Mouse (Mus musculus): Measurements from ENCODE around the gene Grap. TPM values are rescaled to one million over a fixed set of nuclear protein-coding genes. Genes with fewer than 3 reads are reported as not detected.

The Grap gene
- polyA plus RNA-seq (2017; shearing (Covaris generic)) = 220 TPM

DNA sequence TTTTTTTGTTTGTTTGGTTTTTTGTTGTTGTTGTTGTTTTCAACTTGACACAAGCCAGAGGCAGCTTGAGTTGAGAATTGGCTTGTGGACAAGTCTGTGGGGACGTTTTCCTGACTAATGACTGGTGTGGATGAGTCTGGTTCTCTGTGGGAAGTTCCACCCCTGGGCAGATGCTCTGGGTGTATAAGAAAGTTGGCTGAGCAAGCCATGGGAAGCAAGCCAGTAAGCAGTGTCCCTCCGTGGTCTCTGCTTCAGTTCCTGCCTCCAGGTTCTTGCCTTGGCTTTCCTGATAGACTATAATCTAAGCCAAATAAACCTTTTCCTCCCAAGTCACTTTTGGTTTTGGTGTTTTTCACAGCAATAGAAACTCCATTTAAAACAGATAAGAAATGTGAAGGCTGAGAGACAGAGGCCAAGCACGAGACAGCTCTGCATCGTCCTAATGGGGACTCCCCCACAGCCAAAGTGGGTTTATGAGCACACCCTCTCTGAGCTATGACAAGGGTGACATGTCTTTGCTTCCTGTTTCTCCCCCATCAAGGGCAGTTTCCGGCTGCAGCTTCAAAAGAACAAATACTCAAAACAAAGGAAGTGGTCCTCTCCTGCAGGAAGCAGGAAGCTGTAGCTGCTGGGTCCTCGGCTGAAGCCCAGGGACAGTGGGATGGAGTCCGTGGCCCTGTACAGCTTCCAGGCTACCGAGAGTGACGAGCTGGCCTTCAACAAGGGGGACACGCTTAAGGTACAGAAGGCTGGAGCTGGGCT, at the start of gene Grap:
Grap (plus strand) TSS at position 580 of the 762 bp plus-strand sequence.

DNA sequence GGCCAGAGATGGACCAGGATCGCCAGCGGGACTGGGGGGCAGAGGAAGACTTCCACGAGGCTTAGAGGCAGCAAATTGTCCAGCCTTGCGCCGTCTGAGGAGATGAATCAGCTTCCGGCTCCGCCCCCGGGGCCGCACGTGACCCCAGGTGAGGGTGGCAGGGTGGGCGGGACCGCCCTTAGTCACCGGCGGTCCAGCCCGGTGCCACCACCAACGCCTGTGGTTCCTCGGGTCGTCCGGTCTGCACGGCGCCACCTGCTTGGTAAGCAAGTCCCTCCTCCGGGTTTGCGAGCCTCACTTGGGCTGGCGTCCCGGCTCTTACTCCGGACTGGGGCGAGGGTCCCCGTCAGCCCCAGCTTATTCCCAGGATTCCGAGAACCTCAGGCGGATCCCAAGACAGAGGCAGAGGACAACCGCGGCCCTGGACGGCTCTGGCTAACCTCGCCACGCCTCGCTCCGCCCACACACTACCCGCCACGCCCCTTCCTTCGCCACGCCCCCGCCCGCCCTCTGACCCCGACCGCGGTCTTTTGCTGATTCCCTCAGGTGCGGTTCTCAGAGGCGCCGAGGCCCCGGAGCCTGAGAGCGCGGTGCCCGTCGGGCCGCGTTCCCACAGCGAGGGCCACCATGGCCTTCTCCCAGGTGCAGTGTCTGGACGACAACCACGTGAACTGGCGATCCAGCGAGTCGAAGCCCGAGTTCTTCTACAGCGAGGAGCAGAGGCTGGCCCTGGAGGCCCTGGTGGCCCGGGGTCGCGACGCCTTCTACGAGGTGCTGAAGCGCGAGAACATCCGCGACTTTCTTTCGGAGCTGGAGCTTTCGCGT, 31.1 kb downstream of the Grap start, which contains the start of gene Fam83g:
Fam83g (plus strand) TSS at position 185 of the 825 bp plus-strand sequence.

DNA sequence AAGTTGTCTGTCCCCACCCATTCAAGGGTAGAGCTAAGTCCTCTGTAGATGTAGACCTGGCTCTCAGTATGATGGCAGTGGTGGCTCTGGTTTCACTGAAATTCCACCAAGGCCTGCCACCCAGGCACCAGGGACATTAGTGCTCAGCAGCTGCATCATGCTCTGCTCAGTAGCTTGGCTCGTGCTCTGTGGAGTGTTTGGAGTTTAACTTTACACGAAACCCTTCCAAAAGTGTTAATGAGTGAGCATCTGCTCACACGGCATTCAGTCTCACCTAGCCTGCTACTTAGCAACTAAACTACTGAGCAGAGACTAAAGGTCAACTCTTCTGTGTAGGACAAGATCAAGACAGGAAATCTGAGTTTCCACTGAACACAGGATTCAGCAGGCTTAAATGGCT, 67.6 kb downstream of the Grap start, which contains the start of gene Slc5a10:
Slc5a10 (minus strand) TSS at position 191 of the 400 bp plus-strand sequence.

Other genes starting within 250 kb of the Grap start
- gene Rnf112, start 199.1 kb upstream of the Grap start, polyA plus RNA-seq (2017; shearing (Covaris generic)) = not detected
- gene Mfap4, start 167.8 kb upstream of the Grap start, polyA plus RNA-seq (2017; shearing (Covaris generic)) = not detected
- gene Mapk7, start 158.9 kb upstream of the Grap start, polyA plus RNA-seq (2017; shearing (Covaris generic)) = 19.5 TPM
- not detected for gene B9d1, start 148.1 kb upstream of the Grap start, polyA plus RNA-seq (2017; shearing (Covaris generic))
- gene Epn2, start 73.6 kb upstream of the Grap start, polyA plus RNA-seq (2017; shearing (Covaris generic)) = 0.14 TPM
- gene Fam83g, start 30.8 kb downstream of the Grap start, polyA plus RNA-seq (2017; shearing (Covaris generic)) = not detected
- not detected for gene Slc5a10, start 67.6 kb downstream of the Grap start, polyA plus RNA-seq (2017; shearing (Covaris generic))
- gene Prpsap2, start 108.8 kb downstream of the Grap start, polyA plus RNA-seq (2017; shearing (Covaris generic)) = 25.9 TPM
- gene Ulk2, start 201.8 kb downstream of the Grap start, polyA plus RNA-seq (2017; shearing (Covaris generic)) = 32.4 TPM